Mouse (Mus musculus): ENCODE measurements around the gene Rcor1.

GRCm38 (mm10) chr12:111009615-111010257, 29.4 kb upstream of the Rcor1 start:
- TF ChIP-seq CTCF (IDR thresholded peaks at IDR 0.05; ENCODE audit: borderline replicate concordance, extremely low read depth, insufficient read depth, insufficient read length) (no peak), POLR2A (IDR thresholded peaks at IDR 0.05; ENCODE audit: borderline replicate concordance, extremely low read depth, insufficient read depth, insufficient read length, poor library complexity, severe bottlenecking) (no peak)
